Mouse (Mus musculus) G1E (cell line): ENCODE measurements around the gene Qser1. TPM values are rescaled to one million over a fixed set of nuclear protein-coding genes. Genes with fewer than 3 reads are reported as not detected.

Experiments used
- ATAC-seq: 2 replicates; pipeline ENCODE4 v1.8.0; 2016; ENCODE audit warnings: mild to moderate bottlenecking; ENCODE audit not compliant: insufficient number of reproducible peaks, poor library complexity, low FRiP score, severe bottlenecking; ENCODE audit errors: extremely low read depth
- DNase-seq: peaks from one replicate; pipeline ENCODE4 v3.0.0; 2012; ENCODE audit warnings: low spot score
- H3K27me3 ChIP-seq: 2 replicates; pipeline ENCODE4 v1.6.1; 2012; ENCODE audit warnings: mild to moderate bottlenecking, low read length, inconsistent platforms; ENCODE audit not compliant: insufficient read depth
- H3K36me3 ChIP-seq: replicated peaks from 2 replicates; pipeline ENCODE3; 2012; ENCODE audit warnings: mild to moderate bottlenecking, inconsistent platforms
- H3K4me1 ChIP-seq: 2 replicates; pipeline ENCODE4 v1.6.1; 2012; ENCODE audit warnings: low read depth, low read length, inconsistent platforms, mixed read lengths; ENCODE audit not compliant: insufficient read depth
- H3K4me3 ChIP-seq: 2 replicates; pipeline ENCODE4 v1.5.1; 2012; ENCODE audit warnings: low read depth, mild to moderate bottlenecking, inconsistent platforms, low read length, moderate library complexity, mixed read lengths
- H3K9me3 ChIP-seq: replicated peaks from 2 replicates; pipeline ENCODE4 v1.6.1; 2012; ENCODE audit warnings: inconsistent platforms
- CTCF ChIP-seq: IDR thresholded peaks from 2 replicates; pipeline ENCODE4 v1.5.1; 2012; ENCODE audit warnings: low read depth, low read length, inconsistent platforms, mixed read lengths
- GATA1 ChIP-seq: IDR thresholded peaks from 2 replicates; pipeline ENCODE4 v1.6.1; 2012; ENCODE audit warnings: borderline replicate concordance, low read length, inconsistent platforms, mixed read lengths
- GATA2 ChIP-seq: IDR thresholded peaks from 2 replicates; pipeline ENCODE4 v1.6.1; 2012; ENCODE audit warnings: low read depth, low read length, inconsistent platforms, borderline replicate concordance
- POLR2AphosphoS5 ChIP-seq: IDR thresholded peaks from 2 replicates; pipeline ENCODE4 v1.6.1; 2012; ENCODE audit warnings: low read depth, low read length, inconsistent platforms; ENCODE audit not compliant: insufficient replicate concordance
- TAL1 ChIP-seq: conservative IDR thresholded peaks from 2 replicates; pipeline ENCODE4 v1.6.1; 2012; ENCODE audit warnings: low read depth, low read length, inconsistent platforms, mixed read lengths
- polyA plus RNA-seq: library from polyadenylated mRNA; stranded (reverse); fragments of >175 nt; gene quantifications from 2 replicates; pipeline ENCODE4 v1.2.3, GENCODE M21; 2012
- total RNA-seq, 2 experiments: library from RNA; stranded (forward) in 1 of 2; stranded (reverse) in 1 of 2; fragments of 200-1000 nt in 1 of 2; fragments of >200 nt in 1 of 2; fragmentation: Nextera tagmentation in 1 of 2; gene quantifications; 2 replicates each; pipeline ENCODE4 v1.2.3; 2014 to 2017

Qser1 gene
- total and polyA plus RNA-seq, 3 experiments = 2.5 to 57.8 (median 6.6) TPM

DNA sequence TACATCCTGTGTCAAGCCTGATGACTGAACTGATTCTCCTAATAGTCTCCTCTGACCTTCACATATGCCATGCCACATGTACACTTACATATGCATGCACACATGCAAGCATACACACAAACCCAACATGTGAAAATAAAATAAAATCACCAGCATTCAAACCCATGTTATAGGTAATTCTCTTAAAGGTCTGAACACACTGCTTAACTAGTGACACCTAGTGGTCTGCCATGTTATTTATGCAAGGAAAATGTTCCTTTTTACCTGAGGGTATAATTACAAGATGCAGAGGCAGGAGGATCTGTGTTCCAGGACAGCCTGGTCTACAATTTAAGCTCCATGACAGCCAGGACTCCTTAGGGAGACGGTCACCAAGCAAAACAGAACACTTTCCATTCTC is 41.8 kb downstream of the Qser1 start:
- peak; percentile 2 for DNase-seq
- no peaks in the 10 kb centered on the region for H3K27me3 ChIP-seq
- no peaks in the 10 kb centered on the region for H3K9me3 ChIP-seq
- H3K4me3 ChIP-seq = no peak overlapping the region
- no peak for TF ChIP-seq GATA2
- TF ChIP-seq CTCF = 0 out of 2 replicates have a peak, but pooled peaks have one; percentile 5
- TF ChIP-seq POLR2AphosphoS5 = no peak
- TF ChIP-seq GATA1 = no peak
- no peaks in the 10 kb centered on the region for H3K4me1 ChIP-seq
- ATAC-seq = no peak
- peaks cover 64% of the 10 kb centered on the region for H3K36me3 ChIP-seq

- ATAC-seq (no peak), DNase-seq (no peak)
- Histone ChIP-seq H3K4me1 (no peaks in the 10 kb centered on the region), H3K36me3 (peaks cover 45% of the 10 kb centered on the region), H3K27me3 (no peaks in the 10 kb centered on the region), H3K9me3 (no peaks in the 10 kb centered on the region), H3K4me3 (no peak overlapping the region)
- TF ChIP-seq TAL1 (no peak), GATA1 (no peak), POLR2AphosphoS5 (no peak), GATA2 (no peak), CTCF (no peak)
These were observed 47.9 kb downstream of the Qser1 start for GRCm38 (mm10) chr2:104768697-104769096.

DNA sequence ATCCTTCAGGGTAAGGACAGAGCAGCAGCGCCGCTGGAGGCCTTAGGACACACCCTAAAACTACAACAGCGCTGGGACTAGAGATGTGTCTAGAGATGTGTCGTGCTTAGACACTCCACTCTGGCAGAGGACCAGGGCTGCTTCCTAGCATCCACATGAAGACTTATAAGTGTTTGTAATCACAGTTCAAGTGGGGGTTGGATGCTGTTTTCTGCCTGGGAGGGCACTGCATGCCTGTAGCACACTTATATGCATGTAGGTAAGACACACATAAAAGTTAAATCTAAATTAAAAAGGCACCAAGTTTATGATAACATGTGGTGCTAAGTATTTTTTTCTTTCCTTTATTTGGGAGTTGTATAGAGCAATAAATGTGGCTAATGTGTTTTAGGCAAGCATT is 52.5 kb downstream of the Qser1 start:
- no peaks in the 10 kb centered on the region for H3K4me1 ChIP-seq
- no peak for ATAC-seq

DNA sequence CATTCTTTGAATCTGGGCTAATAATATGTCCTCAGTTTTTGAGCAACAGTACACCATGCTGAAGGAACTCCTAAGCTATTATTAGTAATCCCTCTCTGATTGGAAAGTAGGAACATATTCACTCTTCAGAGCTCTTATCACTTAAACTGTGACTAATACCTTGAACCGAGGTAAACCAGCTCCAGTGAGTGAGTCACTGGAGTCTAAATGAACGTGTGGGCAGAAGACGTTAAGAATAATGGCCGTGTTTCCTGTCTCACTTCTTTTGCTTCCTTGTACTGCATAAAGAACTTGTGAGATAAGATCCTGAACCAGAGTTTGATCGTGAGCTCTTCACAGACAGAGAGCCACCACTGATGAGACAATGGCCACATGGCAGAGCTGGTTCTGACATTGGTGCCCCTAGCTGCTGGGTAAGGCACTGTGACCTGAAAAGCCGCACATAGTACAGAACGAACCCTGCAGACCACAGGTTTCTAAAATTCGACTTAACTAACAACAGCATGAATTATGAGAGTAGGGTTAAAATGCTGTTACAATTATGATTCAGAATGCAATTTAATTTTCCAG is 53.3 kb downstream of the Qser1 start:
- no peak overlapping the region for H3K4me3 ChIP-seq
- DNase-seq = no peak
- H3K4me1 ChIP-seq = no peaks in the 10 kb centered on the region
- no peaks in the 10 kb centered on the region for H3K27me3 ChIP-seq
- ATAC-seq = no peak
- peaks cover 15% of the 10 kb centered on the region for H3K36me3 ChIP-seq
- TF ChIP-seq POLR2AphosphoS5 (no peak), CTCF (no peak), TAL1 (no peak), GATA1 (no peak), GATA2 (no peak)
- H3K9me3 ChIP-seq = no peaks in the 10 kb centered on the region

More for the DNA sequence above, 52.5 kb downstream of the Qser1 start:
- Histone ChIP-seq H3K4me3 (no peak overlapping the region), H3K27me3 (no peaks in the 10 kb centered on the region), H3K9me3 (no peaks in the 10 kb centered on the region), H3K36me3 (peaks cover 18% of the 10 kb centered on the region)
- no peak for DNase-seq
- TF ChIP-seq CTCF = no peak
- no peak for TF ChIP-seq GATA1
- TF ChIP-seq TAL1 = no peak
- no peak for TF ChIP-seq GATA2
- no peak for TF ChIP-seq POLR2AphosphoS5

DNA sequence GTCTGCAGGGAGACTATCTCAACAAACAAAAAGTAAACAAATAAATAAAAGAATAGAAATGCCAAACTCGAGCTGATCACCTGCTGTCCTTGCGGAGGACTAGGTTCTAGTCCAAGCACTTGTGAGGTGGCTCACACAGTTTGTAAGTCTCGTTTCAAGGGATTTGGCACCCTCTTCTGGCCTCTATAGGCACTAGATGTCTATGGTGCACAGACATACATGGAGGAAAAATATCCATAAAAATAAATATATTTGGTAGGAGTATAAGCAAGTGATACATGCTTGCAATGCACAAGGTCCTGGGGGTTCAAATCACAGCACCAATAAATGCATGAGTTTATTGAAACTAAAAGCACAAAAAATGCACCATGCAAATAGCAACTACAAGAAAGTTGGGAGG is 65.9 kb downstream of the Qser1 start:
- ATAC-seq = no peak
- no peak for DNase-seq

GRCm38 (mm10) chr2:104748652-104749183 is 67.8 kb downstream of the Qser1 start:
- Histone ChIP-seq H3K36me3 (peaks cover 4% of the 10 kb centered on the region), H3K4me1 (peaks cover 6% of the 10 kb centered on the region; the same call in 1 of the 2 replicates), H3K27me3 (peaks cover 2% of the 10 kb centered on the region; the same call in 1 of the 2 replicates), H3K9me3 (no peaks in the 10 kb centered on the region), H3K4me3 (no peak overlapping the region)
- TF ChIP-seq POLR2AphosphoS5 (no peak), GATA2 (no peak), CTCF (no peak), GATA1 (no peak), TAL1 (no peak)
- ATAC-seq (no peak), DNase-seq (no peak)

More for the DNA sequence above, 65.9 kb downstream of the Qser1 start:
- H3K9me3 ChIP-seq = no peaks in the 10 kb centered on the region
- H3K4me3 ChIP-seq = no peak overlapping the region
- H3K36me3 ChIP-seq = peaks cover 4% of the 10 kb centered on the region
- TF ChIP-seq POLR2AphosphoS5 (no peak), TAL1 (no peak), GATA2 (no peak), GATA1 (no peak), CTCF (no peak)
- peaks cover 4% of the 10 kb centered on the region; the same call in 1 of the 2 replicates for H3K4me1 ChIP-seq
- H3K27me3 ChIP-seq = no peaks in the 10 kb centered on the region
